Mouse (Mus musculus): ENCODE data around the gene Mecom. TPM values are rescaled to one million over a fixed set of nuclear protein-coding genes. Genes with fewer than 3 reads are reported as not detected.

The Mecom gene
- total and polyA plus RNA-seq, 3 experiments: not detected

DNA sequence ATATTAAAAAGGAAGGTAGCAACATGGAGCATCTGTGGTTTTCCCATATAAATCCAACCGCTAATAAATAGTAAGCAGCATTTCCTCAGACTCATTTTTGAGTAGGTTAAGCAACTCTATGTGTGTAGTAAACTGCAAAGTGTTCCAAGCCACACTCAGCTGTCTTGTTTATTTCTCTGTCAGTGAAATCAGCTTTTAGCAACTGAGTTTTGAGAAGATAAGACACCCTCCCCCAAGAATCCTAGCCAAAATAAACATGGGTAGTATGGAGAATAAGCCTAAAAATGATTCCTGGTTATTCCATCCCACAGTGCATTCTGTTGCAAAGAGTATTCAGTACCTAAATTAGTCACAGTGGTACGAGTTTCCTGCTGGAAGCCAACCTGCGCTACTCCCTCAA lies 450.1 kb downstream of the Mecom start:
- Histone ChIP-seq H3K9me3 (replicated peaks; ENCODE audit: low read length) (no peaks in the 10 kb centered on the region), H3K27me3 (replicated peaks) (no peaks in the 10 kb centered on the region), H3K4me3 (replicated peaks in 1 of 3; ENCODE audit: low read depth in 2 of 3, low read length in 2 of 3, poor library complexity in 1 of 3) (no peak overlapping the region), H3K79me2 (replicated peaks; ENCODE audit: control insufficient read depth, extremely low read depth, insufficient read depth, poor library complexity, severe bottlenecking) (no peaks in the 10 kb centered on the region), H3K36me3 (replicated peaks in 1 of 2; ENCODE audit: control insufficient read depth in 1 of 2, insufficient read depth in 1 of 2, low read length in 1 of 2) (no peaks in the 10 kb centered on the region), H3K4me1 (ENCODE audit: control insufficient read depth in 1 of 2, insufficient read depth in 2 of 2) (no peaks in the 10 kb centered on the region), H3K4me2 (ENCODE audit: insufficient read depth, low read depth, poor library complexity, severe bottlenecking) (no peak overlapping the region), H3K9ac (ENCODE audit: insufficient read depth, low read depth) (no peak overlapping the region), H3K27ac (ENCODE audit: insufficient read depth, low read depth) (no peak overlapping the region)
- in situ Hi-C loops (cut with MboI; ENCODE audit: low pct_ligation_motif_present, low pct_unique_long_range_greater_than_20kb, low sequenced_read_pairs) (no loop called here), dilution Hi-C loops (cut with MboI; ENCODE audit: extremely low pct_ligation_motif_present, extremely low pct_unique_long_range_greater_than_20kb, low sequenced_read_pairs) (no loop called here)
- DNase-seq (ENCODE audit: extremely low read depth): no peak
- TF ChIP-seq ZNF384 (IDR thresholded peaks at IDR 0.05; ENCODE audit: low read depth, low read length) (no peak), IRF4 (IDR thresholded peaks at IDR 0.05; ENCODE audit: low read depth, low read length) (no peak), MAX (IDR thresholded peaks at IDR 0.05; ENCODE audit: low read length) (no peak), JUND (conservative IDR thresholded peaks at IDR 0.05; ENCODE audit: low read depth, low read length) (no peak), SIN3A (IDR thresholded peaks at IDR 0.05; ENCODE audit: low read length) (no peak), ELF1 (IDR thresholded peaks at IDR 0.05; ENCODE audit: low read depth, low read length) (no peak), ETS1 (conservative IDR thresholded peaks at IDR 0.05; ENCODE audit: low read depth, low read length) (no peak), MAZ (IDR thresholded peaks at IDR 0.05; ENCODE audit: low read depth, low read length) (no peak), USF1 (IDR thresholded peaks at IDR 0.05; ENCODE audit: low read depth, low read length) (no peak), MYC (IDR thresholded peaks at IDR 0.05; ENCODE audit: low read depth, low read length) (no peak), E2F4 (IDR thresholded peaks at IDR 0.05; ENCODE audit: insufficient replicate concordance, low read depth, low read length) (no peak), ZMIZ1 (IDR thresholded peaks at IDR 0.05; ENCODE audit: low read depth, low read length) (no peak)

DNA sequence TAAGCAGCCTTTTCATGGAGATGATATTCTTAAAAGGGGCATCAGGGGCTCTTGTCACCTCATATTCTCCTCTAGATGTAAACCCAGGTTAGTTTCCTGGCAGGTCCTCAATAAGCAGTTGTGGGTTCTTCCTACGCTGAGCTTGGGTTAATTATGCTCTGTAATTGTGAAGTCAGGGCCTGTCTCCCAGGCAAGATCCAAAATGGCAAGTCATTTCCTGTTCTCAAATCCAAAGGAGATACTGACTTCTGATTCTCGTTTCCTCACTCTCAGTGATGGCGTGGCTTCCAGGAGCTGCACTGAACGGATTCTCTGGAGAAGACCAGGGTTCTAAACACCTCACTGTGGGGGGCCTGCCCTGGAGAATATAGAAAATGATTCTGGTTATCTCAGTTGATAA lies 450.7 kb downstream of the Mecom start:
- dilution Hi-C loops (cut with MboI; ENCODE audit: extremely low pct_ligation_motif_present, extremely low pct_unique_long_range_greater_than_20kb, low sequenced_read_pairs): no loop called here
- Histone ChIP-seq H3K79me2 (replicated peaks; ENCODE audit: control insufficient read depth, extremely low read depth, insufficient read depth, poor library complexity, severe bottlenecking) (no peaks in the 10 kb centered on the region), H3K36me3 (replicated peaks in 1 of 2; ENCODE audit: control insufficient read depth in 1 of 2, insufficient read depth in 1 of 2, low read length in 1 of 2) (no peaks in the 10 kb centered on the region), H3K4me1 (ENCODE audit: control insufficient read depth in 1 of 2, insufficient read depth in 2 of 2) (no peaks in the 10 kb centered on the region), H3K4me2 (ENCODE audit: insufficient read depth, low read depth, poor library complexity, severe bottlenecking) (no peak overlapping the region), H3K4me3 (replicated peaks in 1 of 3; ENCODE audit: low read depth in 2 of 3, low read length in 2 of 3, poor library complexity in 1 of 3) (no peak overlapping the region), H3K9ac (ENCODE audit: insufficient read depth, low read depth) (no peak overlapping the region), H3K27ac (ENCODE audit: insufficient read depth, low read depth) (no peak overlapping the region), H3K9me3 (replicated peaks; ENCODE audit: low read length) (no peaks in the 10 kb centered on the region), H3K27me3 (replicated peaks) (no peaks in the 10 kb centered on the region)
- in situ Hi-C loops (cut with MboI; ENCODE audit: low pct_ligation_motif_present, low pct_unique_long_range_greater_than_20kb, low sequenced_read_pairs): no loop called here
- DNase-seq (ENCODE audit: extremely low read depth): no peak
- TF ChIP-seq MEF2A (IDR thresholded peaks at IDR 0.05; ENCODE audit: borderline replicate concordance, low read depth, low read length): no peak
- TF ChIP-seq SMC3 (IDR thresholded peaks at IDR 0.05; ENCODE audit: low read depth, low read length): no peak
- TF ChIP-seq POLR2AphosphoS2 (IDR thresholded peaks at IDR 0.05; ENCODE audit: low read depth, low read length): no peak
- no peak for TF ChIP-seq POLR2A (IDR thresholded peaks at IDR 0.05; ENCODE audit: low read depth, low read length)
- TF ChIP-seq BHLHE40 (IDR thresholded peaks at IDR 0.05; ENCODE audit: low read depth, low read length): no peak
- TF ChIP-seq GABPA (IDR thresholded peaks at IDR 0.05; ENCODE audit: insufficient replicate concordance, low read depth, low read length): no peak
- TF ChIP-seq IRF4 (IDR thresholded peaks at IDR 0.05; ENCODE audit: low read depth, low read length): no peak
- TF ChIP-seq JUN (IDR thresholded peaks at IDR 0.05; ENCODE audit: insufficient read depth, low read depth, low read length): no peak
- TF ChIP-seq NRF1 (IDR thresholded peaks at IDR 0.05; ENCODE audit: low read depth, low read length): no peak
- TF ChIP-seq CHD1 (IDR thresholded peaks at IDR 0.05; ENCODE audit: low read depth, low read length): no peak

All from CH12.LX (cell line).